Mouse (Mus musculus): ENCODE results near the gene Naa38. TPM values are rescaled to one million over a fixed set of nuclear protein-coding genes. Genes with fewer than 3 reads are reported as not detected.

Gene Naa38
- polyA plus RNA-seq, 1 experiment = 222 TPM

- peak overlapping the region; percentile 77 for H3K27ac ChIP-seq (ENCODE audit: insufficient read depth, low read length)
- no peak for TF ChIP-seq POLR2A (IDR thresholded peaks at IDR 0.05; ENCODE audit: extremely low read depth, insufficient read depth, low read length)
- TF ChIP-seq CTCF (IDR thresholded peaks at IDR 0.05; ENCODE audit: extremely low read depth, insufficient read depth, low read length) = no peak
- peaks cover 16% of the 10 kb centered on the region for H3K4me1 ChIP-seq (ENCODE audit: control insufficient read depth, insufficient read depth, low read length)
- H3K4me3 ChIP-seq (ENCODE audit: insufficient read depth, low read length) = peak overlapping the region; percentile 88
Observed at GRCm38 (mm10) chr11:69366855-69367615, 28.3 kb upstream of the Naa38 start.

GRCm38 (mm10) chr11:69367616-69368355, 27.5 kb upstream of the Naa38 start:
- H3K4me3 ChIP-seq (ENCODE audit: insufficient read depth, low read length) = peak overlapping the region; percentile 88
- peaks cover 16% of the 10 kb centered on the region for H3K4me1 ChIP-seq (ENCODE audit: control insufficient read depth, insufficient read depth, low read length)
- no peak for TF ChIP-seq POLR2A (IDR thresholded peaks at IDR 0.05; ENCODE audit: extremely low read depth, insufficient read depth, low read length)
- TF ChIP-seq CTCF (IDR thresholded peaks at IDR 0.05; ENCODE audit: extremely low read depth, insufficient read depth, low read length) = no peak
- peak overlapping the region; percentile 85 for H3K27ac ChIP-seq (ENCODE audit: insufficient read depth, low read length)

- Histone ChIP-seq H3K4me3 (ENCODE audit: insufficient read depth, low read length) (peak overlapping the region; percentile 88), H3K27ac (ENCODE audit: insufficient read depth, low read length) (peak overlapping the region; percentile 94), H3K4me1 (ENCODE audit: control insufficient read depth, insufficient read depth, low read length) (peaks cover 16% of the 10 kb centered on the region)
- TF ChIP-seq POLR2A (IDR thresholded peaks at IDR 0.05; ENCODE audit: extremely low read depth, insufficient read depth, low read length) (no peak), CTCF (IDR thresholded peaks at IDR 0.05; ENCODE audit: extremely low read depth, insufficient read depth, low read length) (no peak)
Observed at GRCm38 (mm10) chr11:69368356-69369214, 26.7 kb upstream of the Naa38 start.

- H3K4me1 ChIP-seq (ENCODE audit: control insufficient read depth, insufficient read depth, low read length) = peaks cover 14% of the 10 kb centered on the region
- peak within 1 kb of the TSS; percentile 94 for H3K27ac ChIP-seq (ENCODE audit: insufficient read depth, low read length)
- TF ChIP-seq POLR2A (IDR thresholded peaks at IDR 0.05; ENCODE audit: extremely low read depth, insufficient read depth, low read length) (no peak), CTCF (IDR thresholded peaks at IDR 0.05; ENCODE audit: extremely low read depth, insufficient read depth, low read length) (no peak)
- H3K4me3 ChIP-seq (ENCODE audit: insufficient read depth, low read length) = peak within 1 kb of the TSS; percentile 88
Observed at GRCm38 (mm10) chr11:69369215-69369989, 25.9 kb upstream of the Naa38 start, which contains the start of gene Chd3. Gene Chd3 (minus strand): TSS chr11:69369406.

- peaks cover 10% of the 10 kb centered on the region for H3K4me1 ChIP-seq (ENCODE audit: control insufficient read depth, insufficient read depth, low read length)
- TF ChIP-seq CTCF (IDR thresholded peaks at IDR 0.05; ENCODE audit: extremely low read depth, insufficient read depth, low read length) = no peak
- no peak for TF ChIP-seq POLR2A (IDR thresholded peaks at IDR 0.05; ENCODE audit: extremely low read depth, insufficient read depth, low read length)
- H3K4me3 ChIP-seq (ENCODE audit: insufficient read depth, low read length) = no peak overlapping the region
- 0 out of 2 replicates have a peak overlapping the region, but pooled peaks have one; percentile 24 for H3K27ac ChIP-seq (ENCODE audit: insufficient read depth, low read length)
Observed at GRCm38 (mm10) chr11:69369990-69370816, 25.1 kb upstream of the Naa38 start.

DNA sequence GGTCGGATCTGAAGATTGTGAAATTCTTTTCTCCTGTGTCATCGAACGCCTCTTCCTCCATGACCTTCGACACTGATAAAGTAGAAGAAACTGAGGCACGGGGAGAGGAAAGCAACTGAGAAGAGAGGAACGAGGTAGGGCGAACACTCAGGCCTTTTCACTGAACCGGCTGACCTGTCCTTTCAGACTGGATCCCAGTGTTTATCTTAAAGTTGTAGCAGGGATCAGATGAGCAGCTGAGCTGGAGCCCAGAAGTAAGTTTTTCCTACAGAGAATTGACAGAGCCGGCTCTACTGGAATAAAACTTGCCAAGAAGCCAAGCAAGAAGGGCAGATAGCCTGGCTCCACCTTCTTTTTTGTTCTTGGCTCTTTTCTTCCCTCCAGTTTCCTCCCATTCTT, 24.5 kb upstream of the Naa38 start:
- Histone ChIP-seq H3K27ac (ENCODE audit: insufficient read depth, low read length) (0 out of 2 replicates have a peak overlapping the region, but pooled peaks have one; percentile 24), H3K4me1 (ENCODE audit: control insufficient read depth, insufficient read depth, low read length) (peaks cover 5% of the 10 kb centered on the region), H3K4me3 (ENCODE audit: insufficient read depth, low read length) (no peak overlapping the region)
- TF ChIP-seq POLR2A (IDR thresholded peaks at IDR 0.05; ENCODE audit: extremely low read depth, insufficient read depth, low read length) (no peak), CTCF (IDR thresholded peaks at IDR 0.05; ENCODE audit: extremely low read depth, insufficient read depth, low read length) (no peak)

DNA sequence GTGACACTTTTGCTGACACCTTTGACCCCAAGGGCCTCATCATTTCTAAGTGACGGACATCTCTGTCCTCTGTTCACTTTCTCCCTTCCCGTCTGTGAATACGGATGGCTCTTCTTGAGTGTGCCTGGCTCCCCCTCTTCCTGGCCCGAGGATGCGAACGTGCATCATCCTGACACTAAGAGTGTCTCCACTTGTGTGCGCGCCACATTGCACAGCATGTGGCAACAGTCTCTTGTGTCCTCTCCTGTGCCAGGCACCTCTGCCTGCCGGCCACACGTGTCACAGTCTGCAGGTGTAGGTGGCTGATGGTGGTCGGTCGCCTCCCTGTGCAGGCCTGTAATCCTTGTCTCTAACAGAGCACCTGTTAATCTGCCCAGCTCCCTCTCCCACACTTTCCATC, 23.7 kb upstream of the Naa38 start:
- Histone ChIP-seq H3K4me1 (ENCODE audit: control insufficient read depth, insufficient read depth, low read length) (peaks cover 3% of the 10 kb centered on the region), H3K27ac (ENCODE audit: insufficient read depth, low read length) (no peak overlapping the region), H3K4me3 (ENCODE audit: insufficient read depth, low read length) (no peak overlapping the region)
- TF ChIP-seq CTCF (IDR thresholded peaks at IDR 0.05; ENCODE audit: extremely low read depth, insufficient read depth, low read length) = no peak
- TF ChIP-seq POLR2A (IDR thresholded peaks at IDR 0.05; ENCODE audit: extremely low read depth, insufficient read depth, low read length) = no peak
